Mouse (Mus musculus): ENCODE measurements around the gene Klhl6.

DNA sequence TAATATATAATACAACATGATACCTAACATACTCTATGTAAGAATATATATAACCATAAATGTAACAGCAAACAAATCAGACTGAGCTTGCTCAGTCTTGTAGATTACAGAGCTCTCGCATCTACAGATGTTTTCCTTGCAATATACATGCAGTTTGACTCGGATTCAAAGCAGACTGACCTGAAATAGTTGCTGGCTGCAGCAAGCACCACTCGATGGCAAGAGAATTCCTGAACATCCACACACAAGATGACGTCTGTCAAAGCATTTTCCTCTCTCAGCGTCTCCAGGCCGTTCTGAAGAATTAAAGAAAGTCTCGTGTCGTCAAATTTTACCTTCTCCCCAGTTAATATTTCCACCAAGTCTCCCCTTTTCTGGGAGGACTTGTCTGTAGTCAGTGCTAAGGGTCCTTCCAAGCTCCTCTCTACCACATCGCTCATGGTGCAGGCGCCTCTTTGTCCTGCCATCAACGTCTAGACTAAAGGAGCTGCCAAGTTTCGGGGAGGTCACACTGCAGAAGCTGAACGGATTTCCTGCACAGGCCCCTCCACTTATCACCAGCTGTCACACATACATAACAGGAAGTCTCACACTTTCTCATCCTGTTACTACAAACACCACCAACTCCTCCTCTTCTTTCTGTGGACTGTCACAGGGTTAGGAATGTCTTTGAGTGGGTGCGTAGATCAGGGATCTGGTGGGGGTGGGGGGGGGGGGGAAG, at the start of gene Klhl6:
- TF ChIP-seq CTCF (IDR thresholded peaks at IDR 0.05; ENCODE audit: low read depth, low read length) (no peak), POLR2A (IDR thresholded peaks at IDR 0.05; ENCODE audit: borderline replicate concordance, low read depth, low read length) (no peak)
